Mouse (Mus musculus): ENCODE measurements around the gene Rgmb.

DNA sequence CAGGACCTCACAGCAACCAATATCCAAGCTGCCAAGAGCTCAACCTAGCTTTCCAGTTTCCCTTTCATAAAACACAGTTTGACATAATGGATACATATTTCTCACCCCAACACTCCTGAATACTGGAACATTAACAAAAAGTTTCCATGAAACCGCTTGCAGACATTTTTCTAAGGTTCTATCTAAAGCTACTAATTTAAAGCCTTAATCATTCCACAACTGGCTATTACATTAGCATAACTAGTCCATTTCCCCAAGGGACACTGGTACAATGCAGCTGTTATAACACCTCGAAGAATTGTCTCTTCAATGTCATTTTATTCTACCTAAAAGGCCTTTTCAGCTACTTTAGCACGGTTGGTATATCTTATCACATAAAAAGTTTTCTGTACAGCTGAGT lies 6.0 kb downstream of the Rgmb start:
- TF ChIP-seq POLR2A (IDR thresholded peaks at IDR 0.05; ENCODE audit: insufficient read depth, low read length) (no peak), EP300 (IDR thresholded peaks at IDR 0.05; ENCODE audit: insufficient read depth, low read depth, low read length) (no peak), CTCF (IDR thresholded peaks at IDR 0.05; ENCODE audit: low read depth, low read length) (no peak)

Measured in ES-Bruce4 (cell line).